Comparison of ENCODE assay signal across 27 mouse cellular contexts in the genomic region with DNA sequence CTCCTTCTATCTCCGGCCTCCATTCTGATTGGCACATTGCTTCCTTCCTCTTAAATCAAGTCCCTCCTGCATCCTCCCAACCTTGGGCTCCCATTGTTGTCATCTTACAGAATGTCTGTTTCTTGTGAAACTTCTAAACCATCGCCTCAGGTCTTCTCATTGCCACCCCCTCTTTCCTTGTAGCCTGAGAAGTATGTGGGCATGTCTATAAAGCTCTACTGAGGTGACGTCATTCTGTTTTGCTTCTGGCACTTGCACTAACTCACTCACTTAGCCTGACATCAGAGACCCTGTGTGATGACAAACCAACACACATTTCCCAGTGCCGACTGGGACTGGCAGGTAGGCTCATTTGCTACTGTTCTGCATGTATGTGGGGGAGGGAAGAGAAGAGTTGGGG.
DNase-seq lines count a peak whose midpoint lies in the region; ATAC-seq and TF ChIP-seq lines count a peak whose summit lies in the region.
"Had no signal": no experiment of that assay in that cellular context is flagged by ENCODE, and none has a peak within 500 bp of the region (broad histone marks: within the 10 kb centered on the region; RNA-seq: fewer than 3 reads in every experiment).

No protein-coding gene starts in this region.

- no peak for TF ChIP-seq CTCF in heart, postnatal 0 days (IDR thresholded peaks at IDR 0.05; ENCODE audit: low read depth)
- no peak for TF ChIP-seq CTCF in lung, postnatal 0 days (IDR thresholded peaks at IDR 0.05)

- no peak for TF ChIP-seq EP300 in heart, postnatal 0 days (IDR thresholded peaks at IDR 0.05; ENCODE audit: low read depth)
- TF ChIP-seq EP300 in lung, postnatal 0 days (IDR thresholded peaks at IDR 0.05), result no peak

- H3K4me1 ChIP-seq in heart, postnatal 0 days (ENCODE audit: control insufficient read depth, insufficient read depth), result peaks cover 19% of the 10 kb centered on the region; the same call in 1 of the 2 replicates
- no peaks in the 10 kb centered on the region for H3K4me1 ChIP-seq in heart, embryonic 11.5 days (ENCODE audit: control insufficient read depth, insufficient read depth, low read length)
- no peaks in the 10 kb centered on the region for H3K4me1 ChIP-seq in lung, postnatal 0 days (ENCODE audit: insufficient read depth, low read depth, low read length)

- DNase-seq in heart, postnatal 0 days (ENCODE audit: low spot score), result no peak
- no peak for DNase-seq in lung, postnatal 0 days (ENCODE audit: low spot score)
- DNase-seq in lung, postnatal 25 days (ENCODE audit: low spot score), result no peak
- peak; percentile 40 for DNase-seq in fat pad, adult 2 months (ENCODE audit: extremely low read depth, low read depth, low spot score)
- DNase-seq in spleen, postnatal 14 days (ENCODE audit: low spot score in 2 of 2), result no peak
- DNase-seq: cerebellum, adult 11 months; cerebellum, adult 2 months; cerebellum, adult 9-11 months; cerebellum, postnatal 25 days; embryo, embryonic 11 days; gastrocnemius, postnatal 36 days; heart, adult 18-20 months; heart, postnatal 36 days had no signal

- WGBS in heart, postnatal 0 days, result 59% methylated on average over 4 of the region's 4 CpGs
- WGBS in heart, embryonic 11.5 days (ENCODE audit: insufficient replicate concordance), result 60% methylated on average over 4 of the region's 4 CpGs
- WGBS in lung, postnatal 0 days, result 57% methylated on average over 4 of the region's 4 CpGs

- ATAC-seq in heart, postnatal 0 days (ENCODE audit: insufficient read depth, low read depth), result 0 out of 2 replicates have a peak, but pooled peaks have one; percentile 16
- no peak for ATAC-seq in heart, embryonic 11.5 days (replicated peaks; ENCODE audit: insufficient number of reproducible peaks, low FRiP score, low TSS enrichment)
- ATAC-seq in lung, postnatal 0 days, result peak; percentile 53; the same call in 1 of the 2 replicates
- ATAC-seq in megakaryocyte progenitor cell, adult 5-6 weeks (replicated peaks; ENCODE audit: poor library complexity), result 0 out of 2 replicates have a peak, but pooled peaks have one; percentile 11
- ATAC-seq: CD4-positive, CD25-positive, alpha-beta regulatory T cell, adult 4 months; forebrain, embryonic 13.5 days; forebrain, embryonic 16.5 days; hindbrain, postnatal 0 days; inflammation-experienced regulatory T-cells, adult 6 months; intestine, embryonic 16.5 days had no signal

- H3K4me3 ChIP-seq in heart, postnatal 0 days (ENCODE audit: low read depth, low read length), result no peak overlapping the region
- H3K4me3 ChIP-seq in heart, embryonic 11.5 days (ENCODE audit: low read depth, low read length), result no peak overlapping the region
- no peak overlapping the region for H3K4me3 ChIP-seq in lung, postnatal 0 days (ENCODE audit: low read depth, low read length)
- H3K4me3 ChIP-seq: embryonic facial prominence, embryonic 10.5 days; embryonic facial prominence, embryonic 13.5 days; erythroblast, embryonic 14.5 days; forebrain, embryonic 10.5 days; forebrain, embryonic 13.5 days; heart, embryonic 10.5 days had no signal

- no peaks in the 10 kb centered on the region for H3K27me3 ChIP-seq in heart, postnatal 0 days (ENCODE audit: control insufficient read depth, insufficient read depth, low read length)
- no peaks in the 10 kb centered on the region for H3K27me3 ChIP-seq in heart, embryonic 11.5 days (ENCODE audit: control insufficient read depth, insufficient read depth, low read length)
- no peaks in the 10 kb centered on the region for H3K27me3 ChIP-seq in lung, postnatal 0 days (replicated peaks; ENCODE audit: insufficient read depth, low read length)
- H3K27me3 ChIP-seq: embryonic facial prominence, embryonic 13.5 days; forebrain, embryonic 13.5 days had no signal

- H3K36me3 ChIP-seq in heart, postnatal 0 days (replicated peaks; ENCODE audit: control insufficient read depth, insufficient read depth, low read length), result no peaks in the 10 kb centered on the region
- no peaks in the 10 kb centered on the region for H3K36me3 ChIP-seq in heart, embryonic 11.5 days (ENCODE audit: control insufficient read depth, insufficient read depth, low read length)
- no peaks in the 10 kb centered on the region for H3K36me3 ChIP-seq in lung, postnatal 0 days (ENCODE audit: insufficient read depth, low read length)
- H3K36me3 ChIP-seq: embryonic facial prominence, embryonic 10.5 days; embryonic facial prominence, embryonic 13.5 days; forebrain, embryonic 10.5 days; heart, embryonic 10.5 days had no signal

- no peaks in the 10 kb centered on the region for H3K9me3 ChIP-seq in heart, postnatal 0 days (replicated peaks; ENCODE audit: control insufficient read depth, low read length)
- H3K9me3 ChIP-seq in heart, embryonic 11.5 days (replicated peaks; ENCODE audit: control insufficient read depth, low read length), result no peaks in the 10 kb centered on the region
- no peaks in the 10 kb centered on the region for H3K9me3 ChIP-seq in lung, postnatal 0 days (ENCODE audit: low read length)
- H3K9me3 ChIP-seq: embryonic facial prominence, embryonic 10.5 days; embryonic facial prominence, embryonic 13.5 days; forebrain, embryonic 10.5 days; forebrain, embryonic 13.5 days; heart, embryonic 10.5 days had no signal

- no peak overlapping the region for H3K27ac ChIP-seq in heart, postnatal 0 days (ENCODE audit: low read depth)
- H3K27ac ChIP-seq in heart, embryonic 11.5 days (ENCODE audit: low read depth, low read length), result no peak overlapping the region
- no peak overlapping the region for H3K27ac ChIP-seq in lung, postnatal 0 days (ENCODE audit: low read length)
- H3K27ac ChIP-seq: embryonic facial prominence, embryonic 10.5 days; embryonic facial prominence, embryonic 13.5 days; forebrain, embryonic 10.5 days; forebrain, embryonic 13.5 days; heart, embryonic 10.5 days; hindbrain, embryonic 14.5 days; hindbrain, postnatal 0 days had no signal

- H3K9ac ChIP-seq in heart, postnatal 0 days (replicated peaks; ENCODE audit: low read depth, low read length), result no peak overlapping the region
- no peak overlapping the region for H3K9ac ChIP-seq in heart, embryonic 11.5 days (ENCODE audit: low read depth, low read length)
- no peak overlapping the region for H3K9ac ChIP-seq in lung, postnatal 0 days (replicated peaks; ENCODE audit: low read depth)
- H3K9ac ChIP-seq: embryonic facial prominence, embryonic 13.5 days; forebrain, embryonic 13.5 days; hindbrain, embryonic 14.5 days had no signal

- H3K4me2 ChIP-seq in heart, postnatal 0 days (ENCODE audit: low read depth, low read length), result no peak overlapping the region
- no peak overlapping the region for H3K4me2 ChIP-seq in heart, embryonic 11.5 days
- no peak overlapping the region for H3K4me2 ChIP-seq in lung, postnatal 0 days (replicated peaks; ENCODE audit: low read depth, low read length)
- H3K4me2 ChIP-seq: embryonic facial prominence, embryonic 13.5 days; forebrain, embryonic 13.5 days; hindbrain, embryonic 14.5 days had no signal
